Mouse (Mus musculus) granulocyte monocyte progenitor cell, adult 5-6 weeks (primary cell): ENCODE data around the gene Cdk19. TPM values are rescaled to one million over a fixed set of nuclear protein-coding genes. Genes with fewer than 3 reads are reported as not detected.

Experiments used
- ATAC-seq: replicated peaks from 2 replicates; pipeline ENCODE4 v1.8.0; 2016; ENCODE audit warnings: mild to moderate bottlenecking, moderate TSS enrichment, inconsistent platforms; ENCODE audit not compliant: poor library complexity, severe bottlenecking
- total RNA-seq, 2 experiments: library from RNA; stranded (forward) in 1 of 2; stranded (reverse) in 1 of 2; fragments of 200-712, 200-1000 nt in 1 of 2; fragments of >200 nt in 1 of 2; fragmentation: Nextera tagmentation in 1 of 2; gene quantifications; 2 replicates each; pipeline ENCODE4 v1.2.3; 2014 to 2017

Gene Cdk19
- total RNA-seq (2014; fragmentation: Nextera tagmentation): 32.8 and 36.0 TPM in 2 replicates
- total RNA-seq (2017): 47.3 and 51.7 TPM in 2 replicates

- no peak for ATAC-seq
Measured at GRCm38 (mm10) chr10:40339351-40339964, at the start of gene Cdk19. TSS of gene Cdk19 (plus strand) at chr10:40339564.

DNA sequence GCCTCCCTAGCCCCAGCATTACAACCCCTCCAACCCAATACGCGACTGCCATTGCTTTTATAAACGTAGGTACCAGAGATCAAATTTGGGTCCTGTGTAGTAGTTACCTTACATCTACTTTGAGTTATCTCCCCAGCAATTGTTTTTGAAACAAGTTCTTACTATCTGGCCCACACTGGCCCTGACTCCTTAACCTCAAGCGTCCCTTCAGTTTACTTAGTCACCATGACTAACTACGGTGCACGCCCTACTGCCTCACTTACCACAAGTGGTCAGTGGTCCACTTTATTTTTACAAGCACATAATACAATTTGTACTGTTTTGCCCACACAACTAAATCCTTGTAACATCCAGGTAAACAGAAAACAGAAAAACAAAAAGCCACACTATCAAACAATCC lies 46.7 kb upstream of the Cdk19 start:
- ATAC-seq: no peak

- ATAC-seq: peak; percentile 72
Measured at GRCm38 (mm10) chr10:40300648-40301171, 38.7 kb upstream of the Cdk19 start.

DNA sequence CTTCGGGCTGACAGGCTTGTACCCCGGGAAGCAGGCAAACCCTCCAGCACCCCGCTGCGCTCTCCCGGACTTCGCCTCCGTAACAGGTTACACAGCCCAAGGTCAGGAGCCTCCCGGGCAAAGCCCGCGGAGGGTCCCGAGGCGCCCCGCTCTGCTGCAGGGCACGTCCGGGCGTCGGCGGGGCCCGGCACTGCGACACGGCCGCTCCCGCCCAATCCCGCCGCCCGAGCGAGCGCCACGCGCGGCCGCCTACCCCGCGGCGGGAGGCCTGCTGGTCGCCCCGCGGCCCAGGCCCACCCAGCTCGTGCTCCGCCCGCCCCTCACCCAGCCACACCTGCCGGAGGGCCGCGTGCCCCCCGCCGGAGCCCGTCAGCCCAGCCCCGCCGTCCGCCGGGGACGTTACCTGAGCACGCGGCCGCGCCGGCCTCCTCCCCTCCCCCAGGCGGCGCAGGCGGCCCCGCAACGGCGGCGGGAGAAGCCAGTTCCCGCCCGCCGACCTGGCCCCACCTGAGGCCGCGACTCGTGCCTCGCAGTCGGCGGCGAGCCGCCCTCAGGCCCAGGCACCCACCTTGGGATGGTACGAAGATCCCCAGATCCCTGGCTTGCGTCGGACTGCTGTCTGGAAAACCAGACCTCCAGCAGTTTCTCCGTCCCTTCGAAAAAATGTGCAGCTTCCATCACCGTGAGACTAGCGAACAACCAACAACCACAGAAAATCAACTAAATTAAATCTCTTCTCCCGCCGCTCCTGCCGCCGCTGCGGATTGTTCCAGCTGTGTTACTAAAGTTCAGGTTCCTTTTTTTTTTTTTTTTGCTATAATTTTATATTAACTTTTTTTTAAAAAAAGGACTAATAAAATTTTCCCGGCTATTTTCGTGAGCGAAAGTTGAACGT lies 37.9 kb upstream of the Cdk19 start:
- ATAC-seq: 0 out of 2 replicates have a peak, but pooled peaks have one; percentile 4

DNA sequence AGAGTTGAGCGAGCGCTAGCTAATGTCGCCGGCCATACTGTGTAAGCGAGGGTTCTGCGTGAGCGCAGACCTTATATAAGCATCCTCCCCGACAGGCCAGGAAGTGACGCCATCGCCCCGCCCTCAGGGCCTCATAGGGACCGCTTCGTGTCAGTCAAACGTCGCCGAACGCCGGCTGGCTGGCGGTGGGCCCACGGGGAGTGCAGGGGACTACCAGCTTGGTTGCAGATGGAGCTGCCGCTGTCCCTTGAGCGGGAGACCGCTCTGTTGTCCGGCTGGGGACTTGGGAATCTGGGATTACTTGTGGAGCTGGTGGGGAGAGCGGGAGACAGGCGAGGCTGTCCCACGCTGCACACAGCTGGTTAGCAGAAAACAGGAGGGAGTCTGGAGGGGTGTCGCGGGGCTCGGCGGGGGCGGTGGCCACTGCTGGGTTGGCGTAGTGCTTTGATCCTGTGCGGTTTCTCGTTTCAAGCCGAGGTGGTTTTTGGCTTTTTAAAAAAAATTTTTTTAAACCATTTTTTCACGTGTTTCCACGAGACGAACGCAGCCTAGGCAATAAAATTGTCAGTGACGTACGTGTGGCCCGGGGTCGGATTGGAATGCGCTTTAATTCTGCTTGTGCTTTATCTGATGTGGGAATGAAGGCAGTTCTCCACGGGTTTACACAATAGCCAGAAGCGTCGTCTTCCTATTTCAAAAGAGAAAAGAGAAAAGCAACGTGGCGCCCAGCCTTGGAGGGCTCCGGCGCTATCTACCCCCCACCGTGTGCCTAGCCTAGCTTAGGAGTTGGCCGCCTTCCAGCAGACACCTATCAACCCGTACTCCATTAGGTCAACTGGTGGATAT lies 37.0 kb upstream of the Cdk19 start, which contains the start of gene Amd1:
TSS of gene Amd1 (minus strand) at position 47 of the 846 bp plus-strand sequence.
- ATAC-seq: peak; percentile 87

DNA sequence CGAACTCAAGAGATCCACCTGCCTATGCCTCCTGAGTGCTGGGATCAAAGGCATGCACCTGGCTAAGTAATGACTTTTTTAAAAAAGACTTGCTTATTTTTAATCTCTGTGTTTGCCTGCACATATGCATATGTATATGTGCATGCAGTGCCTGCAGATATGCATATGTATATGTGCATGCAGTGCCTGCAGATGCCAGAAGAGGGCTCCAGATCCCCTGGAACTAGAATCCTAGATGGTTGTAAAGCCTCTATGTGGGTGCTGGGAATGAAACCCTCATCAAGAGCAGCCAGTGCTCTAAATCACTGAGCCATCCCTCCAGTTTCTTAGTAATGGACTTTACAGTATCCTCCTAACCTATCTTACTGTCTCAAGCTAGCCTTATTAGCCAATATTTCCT lies 33.4 kb upstream of the Cdk19 start:
- no peak for ATAC-seq

DNA sequence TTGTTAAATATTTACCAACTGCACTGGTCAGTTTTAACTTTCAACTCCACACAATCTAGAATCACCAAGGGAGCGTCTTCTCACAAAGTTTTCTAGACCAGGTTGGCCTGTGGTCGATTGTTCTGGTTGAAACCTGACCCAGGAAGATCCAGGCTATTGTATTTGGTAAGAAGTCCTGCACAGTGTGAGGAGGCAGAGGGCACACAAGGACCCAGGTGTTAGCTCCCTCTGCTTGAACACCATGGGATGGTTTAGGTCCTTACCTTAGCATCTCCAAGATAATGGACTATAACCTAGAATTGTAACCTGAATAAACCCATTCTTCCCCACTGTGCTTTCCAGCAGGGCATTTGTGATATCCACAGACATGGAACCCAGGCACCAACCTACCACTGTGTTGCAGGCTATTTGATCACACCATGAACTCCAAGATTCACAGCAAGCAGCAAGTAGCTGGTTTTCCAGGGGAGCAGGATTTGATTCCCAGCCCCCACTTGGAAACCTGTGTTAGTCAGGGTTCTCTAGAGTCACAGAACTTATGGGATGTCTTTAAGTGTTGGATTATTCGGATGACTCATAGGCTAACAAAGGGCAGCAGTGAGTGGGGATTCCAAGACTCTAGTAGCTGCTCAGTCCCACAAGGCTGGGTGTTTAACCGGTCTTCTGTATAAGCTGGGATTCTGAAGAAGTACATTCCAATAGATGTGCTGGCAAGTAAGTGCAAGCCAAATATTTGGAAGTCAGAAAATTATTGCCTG lies 31.4 kb upstream of the Cdk19 start:
- no peak for ATAC-seq

- ATAC-seq: peak; percentile 99
Measured at GRCm38 (mm10) chr10:40309884-40310635, 29.3 kb upstream of the Cdk19 start.

GRCm38 (mm10) chr10:40312781-40313180 lies 26.6 kb upstream of the Cdk19 start:
- ATAC-seq: no peak

- ATAC-seq: peak; percentile 85
Measured at GRCm38 (mm10) chr10:40316841-40317585, 22.4 kb upstream of the Cdk19 start.

GRCm38 (mm10) chr10:40320306-40320705 lies 19.1 kb upstream of the Cdk19 start:
- no peak for ATAC-seq

DNA sequence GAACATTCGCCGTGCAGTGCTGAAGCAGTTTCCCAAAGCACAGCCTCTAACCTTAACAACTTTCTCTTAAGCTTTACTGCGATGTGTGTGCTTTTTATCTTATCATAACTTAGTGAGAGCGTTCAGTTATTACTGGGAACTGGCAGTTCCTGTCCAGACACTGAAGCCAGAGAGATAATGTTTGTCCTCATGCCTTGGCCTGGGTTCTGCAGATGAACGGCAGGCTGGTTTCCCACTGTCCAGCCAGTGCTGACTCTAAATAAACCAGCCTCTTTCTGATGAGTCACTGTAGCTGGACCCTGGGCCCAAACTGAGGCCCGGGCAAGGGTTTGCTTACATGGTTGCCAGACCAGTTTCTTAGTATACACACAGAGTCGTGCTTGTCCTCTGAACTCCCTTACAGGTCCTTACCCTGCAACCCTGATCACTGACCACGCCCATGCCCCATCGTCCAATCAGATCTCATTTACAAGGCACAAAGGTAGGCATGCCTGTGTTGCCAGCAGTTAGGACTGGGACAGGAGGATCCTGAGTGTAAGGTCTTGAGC lies 11.3 kb upstream of the Cdk19 start:
- ATAC-seq: no peak

- no peak for ATAC-seq
Measured at GRCm38 (mm10) chr10:40330262-40330661, 9.1 kb upstream of the Cdk19 start.

GRCm38 (mm10) chr10:40332864-40333263 lies 6.5 kb upstream of the Cdk19 start:
- no peak for ATAC-seq

GRCm38 (mm10) chr10:40342036-40342435 lies 2.7 kb downstream of the Cdk19 start:
- no peak for ATAC-seq

DNA sequence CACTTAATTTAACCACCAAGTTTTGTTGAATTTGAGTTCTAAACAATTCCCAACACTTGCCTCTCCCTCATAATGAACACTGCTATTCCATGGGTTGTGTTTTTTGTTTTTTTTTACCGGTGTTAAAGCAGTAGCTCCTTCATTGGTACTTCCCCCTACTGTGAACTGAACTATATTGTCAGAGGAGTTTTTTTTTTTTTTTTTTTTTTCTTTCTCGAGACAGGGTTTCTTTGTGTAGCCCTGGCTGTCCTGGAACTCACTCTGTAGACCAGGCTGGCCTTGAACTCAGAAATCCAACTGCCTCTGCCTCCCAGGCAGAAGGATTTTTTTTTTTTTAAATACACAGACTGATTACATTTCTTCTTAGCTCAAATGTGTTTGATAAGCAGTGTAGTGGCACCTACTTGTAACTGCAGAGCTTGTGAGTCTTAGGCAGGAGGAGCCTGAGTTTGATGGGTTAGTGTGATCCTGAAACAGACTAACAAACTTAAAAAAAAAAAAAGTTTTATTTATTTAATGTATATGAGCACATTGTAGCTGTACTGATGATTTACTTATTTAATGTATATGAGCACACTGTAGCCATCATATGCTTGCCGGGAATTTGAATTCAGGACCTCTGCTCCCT lies 7.5 kb downstream of the Cdk19 start:
- no peak for ATAC-seq

- no peak for ATAC-seq
Measured at GRCm38 (mm10) chr10:40347461-40347954, 8.1 kb downstream of the Cdk19 start.
